Mouse (Mus musculus): ENCODE measurements around the gene Gm28539. TPM values are rescaled to one million over a fixed set of nuclear protein-coding genes. Genes with fewer than 3 reads are reported as not detected.

Gene Gm28539
- polyA plus RNA-seq, 1 experiment from 2014 or later, result not detected

DNA sequence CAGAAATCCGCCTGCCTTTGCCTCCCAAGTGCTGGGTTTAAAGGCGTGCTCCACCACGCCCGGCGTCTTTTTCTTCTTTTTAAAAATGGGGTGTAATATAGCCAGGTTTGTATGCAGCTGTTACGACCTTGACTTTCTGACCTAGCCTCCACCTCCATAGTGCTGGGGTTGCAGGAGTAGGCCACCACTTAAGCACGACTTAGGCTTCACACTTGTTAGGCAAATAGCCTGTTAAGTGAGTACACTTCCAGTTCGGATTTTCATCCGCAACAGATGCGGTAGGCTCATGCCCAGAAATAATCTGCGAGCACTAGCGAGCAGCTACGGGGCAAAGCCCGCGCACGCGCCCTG lies 39.7 kb downstream of the Gm28539 start:
- H3K4me1 ChIP-seq, result peaks cover 25% of the 10 kb centered on the region
- H3K9me3 ChIP-seq, result no peaks in the 10 kb centered on the region
- peaks cover 39% of the 10 kb centered on the region for H3K36me3 ChIP-seq (replicated peaks)
- WGBS, result 2% methylated on average over 17 of the region's 17 CpGs
- no peaks in the 10 kb centered on the region for H3K27me3 ChIP-seq
- H3K9ac ChIP-seq, result peak overlapping the region; percentile 96
- H3K4me3 ChIP-seq (replicated peaks), result peak overlapping the region; percentile 89
- ATAC-seq (ENCODE audit: low FRiP score), result no peak
- peak overlapping the region; percentile 78 for H3K4me2 ChIP-seq
- peak overlapping the region; percentile 97 for H3K27ac ChIP-seq

DNA sequence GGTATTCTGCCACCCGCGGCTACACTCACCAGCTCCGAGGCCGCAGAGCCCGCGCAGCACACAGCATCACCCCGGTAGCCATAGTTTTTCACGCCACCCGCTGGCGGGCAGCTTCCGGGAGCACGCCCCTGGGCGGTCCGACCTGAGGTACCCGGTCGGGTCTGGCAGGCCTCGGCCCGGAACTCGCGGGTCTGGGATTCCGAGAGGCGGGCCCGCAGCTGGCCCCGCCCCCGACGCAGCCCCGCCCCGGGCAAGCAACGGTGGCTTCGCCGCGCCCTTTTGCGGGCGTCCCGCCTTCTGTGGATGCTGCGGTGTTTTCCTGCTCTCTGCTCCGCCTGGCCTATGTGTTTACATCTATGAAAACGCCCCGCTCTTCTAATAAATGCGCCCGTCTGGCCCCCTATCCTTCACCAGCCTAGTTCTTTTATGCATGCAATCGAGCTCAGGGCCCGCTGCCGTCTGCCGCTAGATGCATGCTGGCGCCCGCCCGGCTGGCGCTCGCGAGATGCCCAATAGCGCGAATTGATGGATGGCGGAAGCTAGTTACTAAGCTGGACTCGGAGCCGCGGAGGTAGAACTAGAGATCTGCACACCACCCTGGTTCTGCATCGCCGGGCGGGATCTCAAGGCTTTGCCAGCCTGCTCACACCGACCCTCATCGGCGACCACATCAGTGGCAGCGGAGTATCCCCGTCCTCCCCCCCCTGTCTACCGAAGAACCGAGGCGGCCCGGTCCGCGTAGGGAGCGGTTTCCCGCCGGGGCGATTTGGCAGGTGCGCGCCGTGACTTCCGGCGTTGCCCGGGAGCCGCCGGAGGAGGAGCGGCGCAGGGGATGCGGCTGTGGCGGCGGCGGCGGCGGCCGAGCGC lies 40.3 kb downstream of the Gm28539 start, which contains the start of the genes Mrpl40 and Hira:
TSS of gene Mrpl40 (minus strand) at position 421 of the 867 bp plus-strand sequence.
TSS of gene Hira (plus strand) at position 596 of the 867 bp plus-strand sequence.
- Histone ChIP-seq H3K27ac (peak within 1 kb of the TSS; percentile 97), H3K4me3 (replicated peaks) (peak within 1 kb of the TSS; percentile 89), H3K36me3 (replicated peaks) (peaks cover 36% of the 10 kb centered on the region), H3K9ac (peak within 1 kb of the TSS; percentile 96), H3K9me3 (no peaks in the 10 kb centered on the region), H3K4me2 (peak within 1 kb of the TSS; percentile 78), H3K4me1 (peaks cover 25% of the 10 kb centered on the region), H3K27me3 (no peaks in the 10 kb centered on the region)
- under 1% methylated on average over 90 of the region's 93 CpGs for WGBS
- peak; percentile 93 for ATAC-seq (ENCODE audit: low FRiP score)

DNA sequence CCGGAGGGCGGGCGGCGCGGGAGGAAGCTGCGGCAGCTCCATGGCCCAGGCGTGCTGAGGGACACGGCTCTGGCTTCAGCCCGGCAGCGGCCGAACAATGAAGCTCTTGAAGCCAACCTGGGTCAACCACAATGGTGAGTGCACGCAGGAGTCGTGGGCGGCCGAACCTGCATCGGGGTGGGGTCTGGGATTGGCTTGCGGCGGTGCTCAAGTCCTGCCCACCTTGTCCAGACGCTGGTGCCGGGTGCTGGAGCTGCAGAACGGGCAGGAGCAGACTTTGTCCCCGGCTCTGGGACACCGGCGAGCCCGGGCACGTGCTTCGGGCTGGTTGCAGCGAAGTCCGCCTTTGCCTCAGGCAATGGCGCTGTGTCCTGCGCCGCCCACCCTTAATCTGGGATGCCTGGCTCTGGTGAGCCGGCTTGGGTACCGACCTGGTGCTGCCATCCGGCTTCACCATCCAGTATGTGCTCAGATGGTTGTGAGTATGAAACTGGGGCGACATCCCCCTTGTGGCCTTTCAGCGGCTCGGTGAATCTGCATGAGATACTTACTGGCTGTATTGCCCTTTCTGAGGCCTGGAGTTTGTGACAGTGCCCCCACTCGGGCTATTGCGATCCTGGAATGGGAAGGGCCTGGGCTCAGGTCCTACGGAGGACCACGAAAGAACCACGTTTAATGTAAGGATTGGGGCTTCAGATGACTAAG lies 41.2 kb downstream of the Gm28539 start:
- peaks cover 36% of the 10 kb centered on the region for H3K36me3 ChIP-seq (replicated peaks)
- WGBS, result under 1% methylated on average over 39 of the region's 43 CpGs
- peak; percentile 34 for ATAC-seq (ENCODE audit: low FRiP score)

DNA sequence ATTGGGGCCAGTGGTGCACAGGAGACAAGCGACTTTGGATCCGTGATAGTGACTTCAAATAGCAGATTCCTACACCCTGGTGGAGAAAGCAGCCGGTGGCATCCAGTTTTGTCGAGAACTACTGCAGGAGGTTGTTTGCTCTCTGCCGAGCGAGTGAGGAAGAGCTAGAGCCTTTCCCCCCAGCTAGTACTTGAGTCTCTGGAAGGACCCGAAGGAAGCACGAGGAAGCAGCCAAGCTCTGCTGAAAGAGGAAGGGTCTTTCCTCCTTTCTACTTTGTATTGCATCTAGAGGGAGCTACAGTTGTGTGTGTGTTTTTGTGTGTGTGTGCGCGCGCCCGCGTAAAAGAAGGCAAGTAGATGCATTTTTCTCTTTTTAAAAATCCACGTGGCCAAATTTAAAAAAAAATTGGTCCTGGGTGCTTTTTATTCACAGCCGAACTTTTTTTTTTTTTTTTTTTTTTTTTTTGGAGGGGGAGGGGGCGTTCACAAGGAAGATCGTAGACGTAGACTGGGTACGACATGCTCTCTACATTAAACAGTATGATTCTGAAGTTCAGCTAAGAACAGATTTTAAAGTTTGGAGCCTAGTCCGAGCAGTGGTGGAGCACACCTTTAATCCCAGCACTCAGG lies 41.8 kb downstream of the Gm28539 start:
- Histone ChIP-seq H3K9me3 (no peaks in the 10 kb centered on the region), H3K4me1 (peaks cover 25% of the 10 kb centered on the region), H3K27ac (peak overlapping the region; percentile 97), H3K9ac (peak overlapping the region; percentile 96), H3K4me3 (replicated peaks) (peak overlapping the region; percentile 89), H3K27me3 (no peaks in the 10 kb centered on the region), H3K4me2 (peak overlapping the region; percentile 78), H3K36me3 (replicated peaks) (peaks cover 30% of the 10 kb centered on the region)
- no peak for ATAC-seq (ENCODE audit: low FRiP score)
- WGBS, result 32% methylated on average over 20 of the region's 20 CpGs

More for the DNA sequence above, 41.2 kb downstream of the Gm28539 start:
- H3K27ac ChIP-seq, result peak overlapping the region; percentile 97
- H3K4me1 ChIP-seq, result peaks cover 25% of the 10 kb centered on the region
- peak overlapping the region; percentile 96 for H3K9ac ChIP-seq
- peak overlapping the region; percentile 89 for H3K4me3 ChIP-seq (replicated peaks)
- H3K4me2 ChIP-seq, result peak overlapping the region; percentile 78
- no peaks in the 10 kb centered on the region for H3K9me3 ChIP-seq
- H3K27me3 ChIP-seq, result no peaks in the 10 kb centered on the region

DNA sequence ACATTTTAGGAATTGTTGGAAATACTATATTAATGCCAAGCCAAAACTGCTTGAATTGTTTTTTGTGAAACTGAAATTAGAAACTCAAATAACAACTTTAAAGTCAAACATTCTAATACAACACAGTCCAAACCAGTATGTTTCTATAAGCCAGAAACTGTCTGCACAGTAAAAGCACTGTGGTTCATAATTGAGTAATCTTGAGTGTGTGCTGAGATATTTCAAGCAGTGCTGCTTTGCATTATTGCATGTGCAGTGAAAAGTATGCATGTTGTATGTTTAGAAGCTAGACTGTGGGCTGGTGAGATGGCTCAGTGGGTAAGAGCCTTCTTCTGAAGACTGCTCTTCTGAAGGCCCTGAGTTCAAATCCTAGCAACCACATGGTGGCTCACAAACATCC lies 47.7 kb downstream of the Gm28539 start:
- Histone ChIP-seq H3K27ac (no peak overlapping the region), H3K4me2 (no peak overlapping the region), H3K36me3 (replicated peaks) (peaks cover 33% of the 10 kb centered on the region), H3K4me3 (replicated peaks) (no peak overlapping the region), H3K27me3 (no peaks in the 10 kb centered on the region), H3K4me1 (peaks cover 16% of the 10 kb centered on the region), H3K9ac (no peak overlapping the region), H3K9me3 (no peaks in the 10 kb centered on the region)
- no peak for ATAC-seq (ENCODE audit: low FRiP score)

DNA sequence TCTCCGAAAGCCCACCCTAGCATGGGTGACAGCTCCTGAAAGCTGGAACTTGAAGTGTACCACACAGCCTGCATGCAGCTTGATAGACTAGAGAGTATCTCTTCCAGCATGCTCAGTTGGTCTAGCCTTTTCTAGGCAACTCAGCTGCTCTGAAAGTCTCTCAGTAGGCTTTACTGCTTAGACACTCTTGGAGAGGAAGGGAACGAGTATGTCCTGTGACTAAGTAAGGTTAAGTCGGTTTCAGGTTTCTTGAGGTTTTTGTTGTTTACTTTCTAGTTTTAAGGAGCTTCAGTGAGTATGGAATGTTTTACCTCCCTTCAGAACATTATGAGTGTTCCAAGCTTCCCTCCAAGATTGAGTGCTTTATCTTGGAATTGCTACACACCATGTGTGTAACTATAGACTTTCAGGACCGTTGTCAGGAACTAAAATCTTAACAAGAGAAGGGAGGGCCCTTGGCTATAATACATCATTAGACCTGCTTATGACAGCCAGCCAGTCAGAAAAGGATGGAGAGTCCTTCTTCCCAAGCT lies 57.5 kb downstream of the Gm28539 start:
- H3K27ac ChIP-seq, result no peak overlapping the region
- H3K9me3 ChIP-seq, result no peaks in the 10 kb centered on the region
- no peak overlapping the region for H3K4me2 ChIP-seq
- H3K36me3 ChIP-seq (replicated peaks), result peaks cover 25% of the 10 kb centered on the region
- no peaks in the 10 kb centered on the region for H3K4me1 ChIP-seq
- no peaks in the 10 kb centered on the region for H3K27me3 ChIP-seq
- 88% methylated on average over 4 of the region's 4 CpGs for WGBS
- H3K4me3 ChIP-seq (replicated peaks), result no peak overlapping the region
- no peak for ATAC-seq (ENCODE audit: low FRiP score)
- H3K9ac ChIP-seq, result no peak overlapping the region

DNA sequence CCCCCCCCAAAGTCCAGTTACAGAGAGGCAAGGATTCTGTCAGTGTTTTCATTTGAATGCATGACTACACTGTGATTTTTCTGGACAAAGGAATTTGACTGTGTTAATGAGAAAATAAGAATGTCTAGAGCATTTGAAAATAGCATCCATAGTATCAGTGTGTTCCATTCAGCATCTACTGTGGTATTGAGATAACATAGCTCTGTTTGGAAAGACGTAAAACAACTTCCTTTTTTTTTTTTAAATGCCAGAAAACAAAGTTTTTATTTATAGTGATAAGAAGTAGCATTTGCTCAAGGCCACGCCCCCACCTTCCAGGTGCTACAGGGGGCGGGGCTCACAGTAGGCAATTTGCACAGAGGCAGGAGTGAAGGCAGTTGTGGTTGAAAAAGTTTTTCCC lies 58.9 kb downstream of the Gm28539 start:
- Histone ChIP-seq H3K4me3 (replicated peaks) (no peak overlapping the region), H3K27me3 (no peaks in the 10 kb centered on the region), H3K4me2 (no peak overlapping the region), H3K9ac (no peak overlapping the region), H3K9me3 (no peaks in the 10 kb centered on the region), H3K36me3 (replicated peaks) (peaks cover 37% of the 10 kb centered on the region), H3K27ac (no peak overlapping the region), H3K4me1 (no peaks in the 10 kb centered on the region)
- 93% methylated on average over 3 of the region's 3 CpGs for WGBS
- ATAC-seq (ENCODE audit: low FRiP score), result no peak

DNA sequence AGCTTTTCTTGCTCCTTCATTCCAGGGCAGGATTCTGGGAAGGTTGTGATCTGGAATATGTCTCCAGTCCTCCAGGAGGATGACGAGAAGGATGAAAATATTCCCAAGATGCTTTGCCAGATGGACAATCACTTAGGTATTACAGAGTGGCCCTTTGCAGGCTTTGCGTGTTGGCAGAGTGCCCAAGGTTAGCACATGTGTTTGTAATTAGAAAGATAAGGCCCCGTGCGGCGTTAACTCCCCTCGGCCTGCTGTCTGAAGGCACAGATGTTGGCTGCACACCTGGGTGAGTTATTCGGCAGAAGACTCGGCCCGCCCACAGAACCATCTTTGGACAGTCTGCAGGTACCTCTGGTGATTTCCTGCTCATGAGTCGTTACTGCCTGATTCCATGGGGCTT lies 60.0 kb downstream of the Gm28539 start:
- Histone ChIP-seq H3K4me2 (no peak overlapping the region), H3K27me3 (no peaks in the 10 kb centered on the region), H3K36me3 (replicated peaks) (peaks cover 47% of the 10 kb centered on the region), H3K9me3 (no peaks in the 10 kb centered on the region), H3K4me1 (no peaks in the 10 kb centered on the region), H3K27ac (no peak overlapping the region), H3K4me3 (replicated peaks) (no peak overlapping the region), H3K9ac (no peak overlapping the region)
- WGBS, result 84% methylated on average over 10 of the region's 10 CpGs
- no peak for ATAC-seq (ENCODE audit: low FRiP score)

DNA sequence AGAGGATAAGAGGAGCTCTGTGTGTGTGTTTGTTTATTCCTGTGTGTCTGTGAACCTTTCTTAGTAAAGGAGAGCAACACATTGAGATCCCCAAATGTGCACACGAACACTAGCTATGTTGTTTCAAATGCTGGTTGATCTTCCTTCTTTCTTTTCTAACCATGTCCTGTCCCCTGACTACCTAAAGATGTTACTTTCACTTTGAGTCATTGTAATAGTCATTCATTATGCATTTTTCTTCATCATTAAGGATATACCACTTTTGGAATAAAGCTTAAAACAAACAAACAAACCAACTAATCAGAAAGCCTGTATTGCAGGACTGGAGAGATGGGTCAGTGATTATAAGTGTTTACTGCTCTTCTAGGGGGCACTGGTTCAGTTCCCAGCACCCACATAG lies 69.3 kb downstream of the Gm28539 start:
- H3K4me1 ChIP-seq, result no peaks in the 10 kb centered on the region
- no peak for ATAC-seq (ENCODE audit: low FRiP score)
- H3K4me2 ChIP-seq, result no peak overlapping the region
- H3K4me3 ChIP-seq (replicated peaks), result no peak overlapping the region
- no peak overlapping the region for H3K9ac ChIP-seq
- no peaks in the 10 kb centered on the region for H3K27me3 ChIP-seq
- WGBS, result 96% methylated on average over 1 of the region's 1 CpGs
- no peak overlapping the region for H3K27ac ChIP-seq
- peaks cover 60% of the 10 kb centered on the region for H3K36me3 ChIP-seq (replicated peaks)
- H3K9me3 ChIP-seq, result no peaks in the 10 kb centered on the region

DNA sequence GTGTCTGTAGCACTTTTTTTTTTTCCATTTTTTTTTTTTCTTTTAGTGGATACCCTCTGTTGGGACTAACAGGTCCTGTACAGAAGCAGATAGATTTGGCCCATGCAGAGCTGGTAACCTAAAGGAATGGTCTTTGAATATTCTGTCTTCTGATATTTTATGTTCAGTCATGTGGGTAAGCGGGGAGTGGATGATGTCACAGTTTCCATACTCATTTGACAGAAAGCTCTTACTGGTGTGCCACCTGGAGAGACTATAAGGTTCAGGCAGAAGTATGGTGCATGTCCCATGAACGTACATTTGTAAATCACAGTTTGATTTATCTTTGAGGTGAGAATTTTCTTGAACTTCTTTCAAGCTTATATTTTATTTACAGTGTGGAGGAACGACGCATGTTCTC lies 79.7 kb downstream of the Gm28539 start:
- Histone ChIP-seq H3K4me2 (no peak overlapping the region), H3K27me3 (no peaks in the 10 kb centered on the region), H3K4me3 (replicated peaks) (no peak overlapping the region), H3K36me3 (replicated peaks) (peaks cover 80% of the 10 kb centered on the region), H3K9ac (no peak overlapping the region), H3K27ac (no peak overlapping the region), H3K4me1 (no peaks in the 10 kb centered on the region), H3K9me3 (no peaks in the 10 kb centered on the region)
- 93% methylated on average over 4 of the region's 4 CpGs for WGBS
- no peak for ATAC-seq (ENCODE audit: low FRiP score)

DNA sequence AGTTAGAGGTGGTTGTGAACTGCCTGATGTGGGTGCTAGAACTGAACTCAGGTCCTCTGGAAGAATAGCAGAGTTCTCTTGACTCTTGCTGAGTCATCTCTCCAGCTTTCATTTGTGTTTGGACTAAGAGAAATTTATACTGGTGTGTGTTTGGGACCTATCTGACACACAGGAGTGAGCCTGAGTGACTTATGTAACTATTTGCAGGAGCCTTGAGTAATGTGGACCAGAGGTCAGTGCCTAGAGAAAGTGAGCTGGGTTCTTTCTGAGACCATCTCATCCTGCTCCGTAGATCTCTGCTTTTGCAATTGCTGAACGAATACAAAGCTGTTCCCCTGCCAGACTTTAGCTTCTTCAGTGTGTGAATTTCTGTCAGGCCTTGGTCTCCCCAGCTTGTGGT lies 85.4 kb downstream of the Gm28539 start:
- Histone ChIP-seq H3K27me3 (no peaks in the 10 kb centered on the region), H3K4me3 (replicated peaks) (no peak overlapping the region), H3K9me3 (no peaks in the 10 kb centered on the region), H3K36me3 (replicated peaks) (peaks cover 97% of the 10 kb centered on the region), H3K27ac (no peak overlapping the region), H3K4me2 (no peak overlapping the region), H3K9ac (no peak overlapping the region), H3K4me1 (no peaks in the 10 kb centered on the region)
- WGBS, result 92% methylated on average over 2 of the region's 2 CpGs
- ATAC-seq (ENCODE audit: low FRiP score), result no peak

DNA sequence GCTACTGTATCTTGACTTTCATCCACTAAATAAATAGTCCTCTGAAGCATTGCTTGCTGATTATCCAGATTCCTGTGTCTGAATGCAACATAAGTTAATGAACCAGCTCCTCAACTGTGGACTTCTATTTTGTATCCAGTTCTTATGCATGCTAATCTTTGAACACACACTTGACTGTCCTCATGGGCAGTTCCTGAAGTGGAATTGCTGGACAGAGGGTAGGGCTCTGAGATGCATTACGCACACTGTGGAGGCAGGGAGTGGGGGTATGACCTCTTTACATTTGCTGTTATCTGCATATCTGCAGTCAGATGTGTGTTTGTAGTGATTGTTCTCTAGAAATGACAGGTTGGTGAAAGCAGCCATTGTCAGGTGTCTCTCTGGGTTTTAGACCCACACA lies 91.6 kb downstream of the Gm28539 start:
- no peak for ATAC-seq (ENCODE audit: low FRiP score)
- no peak overlapping the region for H3K27ac ChIP-seq
- H3K9me3 ChIP-seq, result no peaks in the 10 kb centered on the region
- H3K27me3 ChIP-seq, result no peaks in the 10 kb centered on the region
- H3K36me3 ChIP-seq (replicated peaks), result peaks cover 73% of the 10 kb centered on the region
- H3K4me2 ChIP-seq, result no peak overlapping the region
- no peak overlapping the region for H3K4me3 ChIP-seq (replicated peaks)
- 88% methylated on average over 1 of the region's 1 CpGs for WGBS
- no peak overlapping the region for H3K9ac ChIP-seq
- no peaks in the 10 kb centered on the region for H3K4me1 ChIP-seq

Measured in forebrain, embryonic 12.5 days (tissue).